Mouse (Mus musculus) cortical plate, adult 2 months (tissue): ENCODE measurements around the gene Hspb9.

Experiments
- CTCF ChIP-seq: fragments of 200-500 bp; IDR thresholded peaks from 2 replicates; pipeline ENCODE4 v1.5.1; 2011; ENCODE audit warnings: mild to moderate bottlenecking, control low read depth, low read length; ENCODE audit not compliant: insufficient read depth; ENCODE audit errors: extremely low read depth
- POLR2A ChIP-seq: fragments of 200-500 bp; IDR thresholded peaks from 2 replicates; pipeline ENCODE4 v1.6.1; 2011; ENCODE audit warnings: mild to moderate bottlenecking, low read length, control low read depth; ENCODE audit not compliant: insufficient read depth; ENCODE audit errors: extremely low read depth

- TF ChIP-seq CTCF (no peak), POLR2A (no peak)
Observed at GRCm38 (mm10) chr11:100735134-100735865, 21.6 kb downstream of the Hspb9 start.
